Mouse (Mus musculus) heart, postnatal 36 days (tissue): ENCODE measurements around the gene 2900026A02Rik. TPM values are rescaled to one million over a fixed set of nuclear protein-coding genes. Genes with fewer than 3 reads are reported as not detected.

ENCODE experiments used
- DNase-seq, 2 experiments: peaks; one replicate each; pipeline ENCODE4 v3.0.0; 2021 to 2022
- intact Hi-C: fragments of 180-260 bp; cut with DNase I; formaldehyde crosslinking; loops from one replicate; pipeline ENCODE4 v1.15.1; 2025
- total RNA-seq, 2 experiments: library from RNA; stranded (reverse); gene quantifications; 2 replicates each; pipeline ENCODE4 v1.2.3; 2021

2900026A02Rik gene
- total RNA-seq, 2 experiments from 2014 or later: 21.0 to 23.6 TPM

- DNase-seq: no peak
- intact Hi-C loops: loop anchor here (2.0 kb wide), 1 partner anchor 15 kb away; no protein-coding TSS in a partner anchor
Observed at GRCm38 (mm10) chr5:113214041-113214440, 7.0 kb downstream of the 2900026A02Rik start.

DNA sequence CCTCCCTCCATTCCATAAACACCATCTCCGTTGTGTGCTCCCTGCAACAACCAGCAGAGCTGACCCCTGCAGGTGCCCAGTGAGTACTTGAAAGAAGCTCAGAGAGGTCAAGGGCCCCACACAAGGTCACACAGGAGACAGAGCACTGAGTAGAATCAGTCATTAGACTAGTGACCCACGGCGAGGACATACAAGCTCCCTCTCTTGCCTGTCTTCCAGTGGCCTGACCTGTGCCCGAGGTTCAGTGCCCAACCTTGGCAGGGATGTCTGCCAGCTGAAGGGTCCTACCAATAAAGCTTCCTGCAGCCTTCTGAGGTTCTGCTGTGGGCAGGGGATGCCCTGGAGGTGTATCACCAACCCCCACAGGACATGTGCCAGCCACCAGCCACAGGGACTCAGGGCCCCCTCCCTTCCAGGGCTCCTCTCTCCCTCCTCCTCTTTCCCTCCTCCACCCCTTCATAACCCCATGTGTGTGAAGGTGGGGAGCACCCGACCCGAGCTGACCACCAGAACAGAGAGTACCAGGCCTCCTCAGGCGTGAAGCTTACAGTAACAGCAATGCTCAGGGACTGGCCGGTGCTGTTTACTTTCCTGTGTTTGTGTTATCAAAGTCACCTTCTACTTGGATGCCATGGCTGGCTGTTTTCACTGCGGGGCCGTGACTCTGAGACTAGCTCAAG, 8.7 kb downstream of the 2900026A02Rik start:
- DNase-seq: no peak
- intact Hi-C loops: no loop called here

DNA sequence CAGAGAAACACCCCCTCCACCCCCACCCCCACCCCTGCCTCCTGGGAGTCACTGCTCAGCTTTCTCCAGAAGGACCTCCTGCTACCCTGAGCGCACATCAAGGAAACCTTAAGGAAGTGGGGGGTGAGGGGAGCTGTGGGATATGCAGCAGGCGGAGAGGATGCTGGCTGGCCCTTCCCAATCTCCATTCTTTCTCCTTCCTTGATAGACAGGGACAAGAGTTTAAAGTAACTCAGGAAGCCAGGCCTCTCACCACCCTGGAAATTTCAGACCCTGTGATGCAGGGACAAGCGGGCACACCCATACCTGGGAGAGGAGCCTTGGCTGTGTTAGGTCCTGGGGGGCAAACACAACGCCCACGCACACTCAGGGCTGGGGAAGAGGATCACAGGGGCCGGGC, 10.7 kb downstream of the 2900026A02Rik start:
- no peak for DNase-seq
- intact Hi-C loops: no loop called here

DNA sequence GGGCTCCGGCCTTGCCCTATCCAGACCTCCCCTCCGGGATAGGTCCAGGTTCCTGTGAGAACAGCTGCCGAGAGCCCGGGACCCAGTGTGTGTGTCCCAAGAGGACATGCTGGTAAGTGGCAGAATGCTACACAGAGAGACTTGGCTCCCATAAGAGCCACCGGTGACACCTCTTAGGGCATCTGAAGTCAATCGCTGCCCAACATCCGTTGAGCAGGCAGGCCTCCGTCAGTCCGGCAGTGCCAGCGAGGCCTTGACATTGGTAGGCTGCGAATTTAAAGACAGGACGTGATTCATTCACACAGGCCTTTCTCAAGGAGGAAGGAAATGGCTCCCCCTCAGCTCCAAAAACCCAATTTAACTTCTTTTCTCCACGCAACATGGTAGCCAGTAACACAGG, 11.1 kb downstream of the 2900026A02Rik start:
- intact Hi-C loops: loop anchor here (1.0 to 2.0 kb wide), 2 partner anchors 10 to 29 kb away; no protein-coding TSS in a partner anchor
- DNase-seq: no peak

DNA sequence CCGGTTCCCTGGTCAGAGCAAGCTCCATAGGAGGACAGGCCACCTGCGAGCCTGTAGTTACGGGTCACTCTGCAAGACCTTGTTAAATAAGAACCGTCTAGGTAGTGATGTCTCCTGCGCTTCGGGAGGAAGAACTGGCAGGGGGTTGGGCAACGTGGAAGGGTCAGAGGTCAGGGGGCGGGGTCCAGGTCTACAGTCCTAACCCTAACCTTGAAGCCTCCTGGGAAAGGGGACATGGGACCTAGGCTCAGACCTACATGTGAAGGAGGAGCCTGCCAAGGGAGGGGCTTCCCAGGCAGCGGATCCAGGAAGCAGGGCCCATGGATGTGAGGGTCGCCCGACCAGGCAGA, 11.7 kb downstream of the 2900026A02Rik start:
- intact Hi-C loops: loop anchor here (1.0 to 2.0 kb wide), 2 partner anchors 11 to 29 kb away; no protein-coding TSS in a partner anchor
- no peak for DNase-seq

GRCm38 (mm10) chr5:113208622-113209400, 12.2 kb downstream of the 2900026A02Rik start:
- intact Hi-C loops: loop anchor here (1.0 to 2.0 kb wide), 2 partner anchors 11 to 28 kb away; no protein-coding TSS in a partner anchor
- DNase-seq: peak; percentile 76 to 80

- intact Hi-C loops: loop anchor here (2.0 kb wide), 1 partner anchor 27 kb away; no protein-coding TSS in a partner anchor
- DNase-seq: peak; percentile 79 to 80
Observed at GRCm38 (mm10) chr5:113208048-113208447, 13.0 kb downstream of the 2900026A02Rik start.

DNA sequence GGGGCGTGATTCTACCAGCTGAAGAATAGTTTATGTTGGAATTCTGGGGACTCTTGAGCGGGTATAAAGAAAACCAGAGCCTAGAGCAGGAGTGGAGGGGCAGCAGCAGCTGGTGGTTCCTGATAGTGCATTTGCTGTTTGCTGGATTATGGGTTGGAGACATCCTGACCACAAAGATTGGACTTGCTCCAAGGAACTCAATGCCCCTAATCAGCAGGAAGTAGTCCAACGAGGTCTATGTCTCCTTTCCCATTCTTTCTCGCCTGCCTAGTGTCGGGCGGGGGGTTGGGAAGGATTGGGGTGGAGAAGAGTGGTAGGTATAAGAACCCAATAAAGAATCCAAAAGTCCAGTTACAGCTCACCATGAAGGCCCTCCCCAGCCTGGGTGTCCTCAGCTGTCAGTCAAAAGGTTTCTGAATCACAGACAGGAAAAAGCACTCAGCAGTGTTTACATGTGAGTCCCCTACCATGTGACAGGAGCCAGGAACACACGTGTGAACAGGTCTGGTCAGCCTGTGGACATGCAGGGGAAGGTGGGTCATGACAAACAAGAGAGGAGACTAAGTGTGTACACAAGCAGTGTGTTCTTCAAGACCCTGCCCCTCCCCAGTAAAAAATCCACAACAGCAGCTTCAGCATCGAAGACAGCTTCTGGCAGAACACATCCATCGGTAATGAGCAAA, 14.2 kb downstream of the 2900026A02Rik start:
- DNase-seq: no peak
- intact Hi-C loops: no loop called here

DNA sequence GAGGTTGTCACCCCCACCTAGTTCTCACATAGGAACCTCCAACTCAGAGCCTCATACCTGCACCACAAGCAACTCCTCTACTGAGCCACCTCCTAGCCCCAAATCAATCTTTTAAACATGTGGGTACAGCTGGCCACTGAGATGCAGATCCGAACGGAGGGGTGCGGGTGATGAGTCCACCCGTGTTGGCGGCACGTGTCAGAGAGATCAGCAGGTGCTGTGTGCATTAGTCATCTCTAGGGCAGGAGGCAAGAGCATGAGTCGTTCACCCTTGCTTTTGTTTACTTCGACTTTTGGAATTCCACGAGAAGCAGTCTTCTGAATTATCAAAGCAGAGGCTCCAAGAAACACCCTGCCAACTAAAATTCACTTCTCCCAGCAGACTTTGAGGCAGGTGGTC, 16.8 kb downstream of the 2900026A02Rik start:
- intact Hi-C loops: no loop called here

GRCm38 (mm10) chr5:113199772-113200134, 21.3 kb downstream of the 2900026A02Rik start:
- no peak for DNase-seq
- intact Hi-C loops: loop anchor here (2.0 kb wide), 1 partner anchor 15 kb away; no protein-coding TSS in a partner anchor

More for the DNA sequence above, 16.8 kb downstream of the 2900026A02Rik start:
- DNase-seq: no peak

GRCm38 (mm10) chr5:113199126-113199771, 21.8 kb downstream of the 2900026A02Rik start:
- DNase-seq: no peak

DNA sequence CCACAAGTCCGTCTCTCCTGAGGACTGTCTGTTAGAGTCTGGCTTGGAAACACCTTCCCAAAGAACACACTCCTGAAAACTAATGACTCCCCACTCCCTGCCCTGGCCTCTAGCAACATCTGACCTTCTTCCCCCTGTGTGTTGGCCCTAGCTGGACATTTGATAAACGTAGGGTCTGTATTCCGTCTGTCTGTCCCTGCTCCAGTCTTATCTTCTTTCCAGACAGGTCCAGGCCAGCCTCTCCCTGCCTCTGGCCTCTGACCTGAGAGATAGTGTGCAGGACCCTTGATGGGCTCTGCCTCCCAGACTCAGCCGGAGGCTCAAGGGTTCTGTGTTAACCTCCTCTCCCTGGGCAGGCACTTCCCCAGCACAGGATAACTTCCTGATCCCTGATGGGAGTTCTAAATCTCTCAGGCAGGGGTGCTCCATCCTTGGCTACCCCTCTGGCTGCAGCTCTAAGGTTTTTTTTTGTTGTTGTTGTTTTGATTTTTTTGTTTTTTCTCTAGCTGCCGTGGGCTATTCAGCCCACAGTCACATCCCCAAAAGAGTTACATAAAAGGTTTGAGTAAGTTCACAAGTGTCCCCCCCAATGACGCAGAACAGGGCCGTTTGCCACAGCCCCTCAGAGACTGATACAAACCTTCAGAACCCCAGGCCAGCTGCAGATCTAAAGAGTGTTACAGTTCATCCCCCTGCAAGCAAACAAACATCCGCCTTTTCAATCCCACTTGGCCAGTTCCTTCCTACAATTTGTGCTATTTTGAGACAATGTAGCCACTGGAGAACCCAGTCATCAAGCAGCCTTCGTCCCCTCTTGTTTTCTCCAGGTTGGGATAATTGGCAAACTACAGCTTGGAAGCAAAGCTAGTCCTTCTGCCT, 23.9 kb downstream of the 2900026A02Rik start:
- no peak for DNase-seq
- intact Hi-C loops: loop anchor here (2.0 kb wide), 1 partner anchor 16 kb away; no protein-coding TSS in a partner anchor

More at GRCm38 (mm10) chr5:113199126-113199771, 21.8 kb downstream of the 2900026A02Rik start:
- intact Hi-C loops: loop anchor here (2.0 kb wide), 1 partner anchor 16 kb away; no protein-coding TSS in a partner anchor

- no peak for DNase-seq
- intact Hi-C loops: loop anchor here (2.0 kb wide), 1 partner anchor 15 kb away; no protein-coding TSS in a partner anchor
Observed at GRCm38 (mm10) chr5:113195907-113196306, 25.1 kb downstream of the 2900026A02Rik start.

GRCm38 (mm10) chr5:113195451-113195850, 25.6 kb downstream of the 2900026A02Rik start:
- intact Hi-C loops: no loop called here
- no peak for DNase-seq

GRCm38 (mm10) chr5:113193762-113194161, 27.3 kb downstream of the 2900026A02Rik start:
- DNase-seq: no peak
- intact Hi-C loops: no loop called here

- intact Hi-C loops: no loop called here
Observed at GRCm38 (mm10) chr5:113191901-113192300, 29.1 kb downstream of the 2900026A02Rik start.

GRCm38 (mm10) chr5:113190558-113190957, 30.5 kb downstream of the 2900026A02Rik start:
- no peak for DNase-seq
- intact Hi-C loops: no loop called here

More at GRCm38 (mm10) chr5:113191901-113192300, 29.1 kb downstream of the 2900026A02Rik start:
- no peak for DNase-seq

- intact Hi-C loops: loop anchor here (2.0 kb wide), 2 partner anchors 15 to 27 kb away; no protein-coding TSS in a partner anchor
- DNase-seq: no peak
Observed at GRCm38 (mm10) chr5:113181441-113181840, 39.6 kb downstream of the 2900026A02Rik start.

- intact Hi-C loops: loop anchor here (1.0 to 2.0 kb wide), 4 partner anchors 16 to 46 kb away; partner anchors contain the start of genes 2900026A02Rik and Tmem211
- DNase-seq: no peak
Observed at GRCm38 (mm10) chr5:113180755-113181154, 40.3 kb downstream of the 2900026A02Rik start.
